Mouse (Mus musculus): ENCODE results near the gene Ptpro. TPM values are rescaled to one million over a fixed set of nuclear protein-coding genes. Genes with fewer than 3 reads are reported as not detected.

Gene Ptpro
- polyA plus RNA-seq, 1 experiment from 2014 or later: 63.5 TPM

- ATAC-seq: no peak
Measured at GRCm38 (mm10) chr6:137491659-137492058, 239.5 kb downstream of the Ptpro start.

DNA sequence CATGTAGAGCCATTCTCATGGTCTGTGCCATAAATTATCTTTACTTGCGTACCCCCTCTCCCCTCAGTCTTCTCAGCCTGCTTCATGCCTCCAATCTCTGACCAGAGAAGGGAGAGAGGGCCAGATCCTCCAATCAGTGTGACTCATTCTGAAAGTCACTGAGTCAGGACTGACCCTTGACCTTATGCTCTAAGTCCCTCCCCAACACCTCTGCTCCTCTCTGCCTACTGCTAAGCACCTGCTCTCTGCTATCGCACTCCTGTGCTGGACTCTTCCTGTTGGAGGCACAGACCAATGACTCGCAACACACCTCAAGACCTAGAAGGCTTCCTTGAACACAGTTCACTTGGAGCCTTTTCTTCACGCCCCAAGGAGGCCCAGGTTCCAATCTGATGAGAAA, 240.5 kb downstream of the Ptpro start:
- no peak overlapping the region for H3K27ac ChIP-seq (ENCODE audit: low read length)
- no peak for ATAC-seq
- H3K4me3 ChIP-seq (replicated peaks; ENCODE audit: low read length): no peak overlapping the region
- no peak overlapping the region for H3K4me2 ChIP-seq (ENCODE audit: low read length)
- H3K36me3 ChIP-seq (ENCODE audit: control insufficient read depth, insufficient read depth): no peaks in the 10 kb centered on the region
- H3K4me1 ChIP-seq (replicated peaks; ENCODE audit: control insufficient read depth, insufficient read depth, low read length): no peaks in the 10 kb centered on the region
- no peaks in the 10 kb centered on the region for H3K27me3 ChIP-seq (replicated peaks; ENCODE audit: control insufficient read depth, insufficient read depth, low read length)
- H3K9me3 ChIP-seq (ENCODE audit: control insufficient read depth, low read length): no peaks in the 10 kb centered on the region
- 93% methylated on average over 4 of the region's 4 CpGs for WGBS
- no peak overlapping the region for H3K9ac ChIP-seq (replicated peaks; ENCODE audit: low read depth, low read length)

More at GRCm38 (mm10) chr6:137491659-137492058, 239.5 kb downstream of the Ptpro start:
- Histone ChIP-seq H3K9ac (replicated peaks; ENCODE audit: low read depth, low read length) (no peak overlapping the region), H3K27me3 (replicated peaks; ENCODE audit: control insufficient read depth, insufficient read depth, low read length) (no peaks in the 10 kb centered on the region), H3K4me3 (replicated peaks; ENCODE audit: low read length) (no peak overlapping the region), H3K4me1 (replicated peaks; ENCODE audit: control insufficient read depth, insufficient read depth, low read length) (no peaks in the 10 kb centered on the region), H3K27ac (ENCODE audit: low read length) (no peak overlapping the region), H3K36me3 (ENCODE audit: control insufficient read depth, insufficient read depth) (no peaks in the 10 kb centered on the region), H3K4me2 (ENCODE audit: low read length) (no peak overlapping the region), H3K9me3 (ENCODE audit: control insufficient read depth, low read length) (no peaks in the 10 kb centered on the region)
- WGBS: 71% methylated on average over 2 of the region's 2 CpGs

DNA sequence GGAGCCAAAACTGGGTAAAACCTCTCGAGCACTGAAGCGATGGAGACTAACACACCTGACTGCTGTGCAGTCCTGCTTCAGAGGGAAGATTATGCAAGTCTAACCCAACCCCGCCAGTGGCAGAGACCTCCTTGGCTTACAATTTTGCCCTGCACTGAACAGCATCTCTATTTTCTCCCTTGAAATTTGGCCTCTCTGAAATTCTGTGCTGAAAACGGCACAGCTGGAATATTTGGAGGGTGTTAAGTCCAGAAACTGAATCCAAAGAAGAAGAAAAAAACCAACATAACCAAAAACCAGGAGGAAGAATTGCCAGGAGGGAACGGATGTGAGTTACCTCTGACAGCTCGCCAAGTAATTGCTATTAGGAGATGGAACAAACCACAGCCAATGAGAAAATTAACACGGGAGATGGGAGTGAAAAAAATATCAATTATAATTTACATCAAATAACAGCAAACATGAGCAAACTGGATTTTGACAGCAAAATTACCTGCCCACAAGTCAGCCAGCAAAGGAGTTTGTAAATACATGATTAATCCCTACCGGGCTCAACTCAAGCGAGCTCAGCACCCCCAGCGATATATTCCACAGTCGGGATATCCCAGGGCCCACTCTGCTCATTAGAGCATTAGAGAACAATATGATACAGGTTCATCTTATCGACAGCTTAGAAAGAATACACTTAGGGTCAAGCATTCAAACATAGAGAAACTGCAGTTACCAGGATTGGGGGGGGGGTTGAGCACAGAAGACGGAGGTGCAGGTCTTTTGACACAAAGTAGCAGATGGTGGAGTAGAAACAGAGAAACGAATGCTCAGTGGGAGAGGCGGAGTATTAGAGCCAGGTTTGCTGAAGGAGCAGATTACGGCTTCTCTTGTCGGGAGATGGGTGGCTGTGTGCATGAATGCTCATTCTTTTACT, 241.4 kb downstream of the Ptpro start:
- Histone ChIP-seq H3K4me1 (replicated peaks; ENCODE audit: control insufficient read depth, insufficient read depth, low read length) (no peaks in the 10 kb centered on the region), H3K9me3 (ENCODE audit: control insufficient read depth, low read length) (no peaks in the 10 kb centered on the region), H3K36me3 (ENCODE audit: control insufficient read depth, insufficient read depth) (no peaks in the 10 kb centered on the region), H3K4me3 (replicated peaks; ENCODE audit: low read length) (no peak overlapping the region), H3K4me2 (ENCODE audit: low read length) (no peak overlapping the region), H3K27ac (ENCODE audit: low read length) (no peak overlapping the region), H3K9ac (replicated peaks; ENCODE audit: low read depth, low read length) (no peak overlapping the region), H3K27me3 (replicated peaks; ENCODE audit: control insufficient read depth, insufficient read depth, low read length) (no peaks in the 10 kb centered on the region)
- 83% methylated on average over 17 of the region's 17 CpGs for WGBS
- no peak for ATAC-seq

GRCm38 (mm10) chr6:137494136-137494475, 242.0 kb downstream of the Ptpro start:
- no peak for ATAC-seq
- no peaks in the 10 kb centered on the region for H3K27me3 ChIP-seq (replicated peaks; ENCODE audit: control insufficient read depth, insufficient read depth, low read length)
- H3K9ac ChIP-seq (replicated peaks; ENCODE audit: low read depth, low read length): no peak overlapping the region
- H3K4me3 ChIP-seq (replicated peaks; ENCODE audit: low read length): no peak overlapping the region
- H3K4me2 ChIP-seq (ENCODE audit: low read length): no peak overlapping the region
- H3K9me3 ChIP-seq (ENCODE audit: control insufficient read depth, low read length): no peaks in the 10 kb centered on the region
- no peaks in the 10 kb centered on the region for H3K4me1 ChIP-seq (replicated peaks; ENCODE audit: control insufficient read depth, insufficient read depth, low read length)
- H3K27ac ChIP-seq (ENCODE audit: low read length): no peak overlapping the region
- H3K36me3 ChIP-seq (ENCODE audit: control insufficient read depth, insufficient read depth): no peaks in the 10 kb centered on the region

DNA sequence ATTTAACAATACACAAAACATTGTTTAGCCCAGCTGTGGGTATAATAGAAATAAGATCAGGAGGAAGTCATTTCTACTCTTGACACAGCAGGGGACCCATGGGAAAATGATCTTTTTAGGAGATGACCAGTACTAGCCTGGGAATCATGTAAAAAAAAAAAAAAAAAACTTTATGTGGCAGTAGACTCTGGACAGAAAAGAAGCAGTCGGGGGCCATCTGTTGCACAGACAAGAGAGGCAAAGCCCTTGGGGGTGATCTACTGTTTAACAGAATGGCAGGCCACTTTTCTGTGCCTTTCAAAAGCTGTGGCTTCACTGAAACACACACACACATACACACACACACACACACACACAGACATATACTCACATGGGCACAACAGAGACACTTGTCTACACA, 242.7 kb downstream of the Ptpro start:
- Histone ChIP-seq H3K4me3 (replicated peaks; ENCODE audit: low read length) (no peak overlapping the region), H3K9ac (replicated peaks; ENCODE audit: low read depth, low read length) (no peak overlapping the region), H3K36me3 (ENCODE audit: control insufficient read depth, insufficient read depth) (no peaks in the 10 kb centered on the region), H3K27me3 (replicated peaks; ENCODE audit: control insufficient read depth, insufficient read depth, low read length) (no peaks in the 10 kb centered on the region), H3K4me2 (ENCODE audit: low read length) (no peak overlapping the region), H3K9me3 (ENCODE audit: control insufficient read depth, low read length) (no peaks in the 10 kb centered on the region), H3K4me1 (replicated peaks; ENCODE audit: control insufficient read depth, insufficient read depth, low read length) (no peaks in the 10 kb centered on the region), H3K27ac (ENCODE audit: low read length) (no peak overlapping the region)
- ATAC-seq: no peak
- 50% methylated on average over 1 of the region's 1 CpGs for WGBS

- H3K4me1 ChIP-seq (replicated peaks; ENCODE audit: control insufficient read depth, insufficient read depth, low read length): no peaks in the 10 kb centered on the region
- H3K36me3 ChIP-seq (ENCODE audit: control insufficient read depth, insufficient read depth): no peaks in the 10 kb centered on the region
- 70% methylated on average over 6 of the region's 6 CpGs for WGBS
- H3K9ac ChIP-seq (replicated peaks; ENCODE audit: low read depth, low read length): no peak overlapping the region
- no peak overlapping the region for H3K27ac ChIP-seq (ENCODE audit: low read length)
- no peaks in the 10 kb centered on the region for H3K9me3 ChIP-seq (ENCODE audit: control insufficient read depth, low read length)
- no peak for ATAC-seq
- H3K4me2 ChIP-seq (ENCODE audit: low read length): no peak overlapping the region
- H3K27me3 ChIP-seq (replicated peaks; ENCODE audit: control insufficient read depth, insufficient read depth, low read length): no peaks in the 10 kb centered on the region
- H3K4me3 ChIP-seq (replicated peaks; ENCODE audit: low read length): no peak overlapping the region
Measured at GRCm38 (mm10) chr6:137495233-137495632, 243.1 kb downstream of the Ptpro start.

- H3K36me3 ChIP-seq (ENCODE audit: control insufficient read depth, insufficient read depth): no peaks in the 10 kb centered on the region
- H3K9ac ChIP-seq (replicated peaks; ENCODE audit: low read depth, low read length): no peak overlapping the region
- 93% methylated on average over 2 of the region's 2 CpGs for WGBS
- no peaks in the 10 kb centered on the region for H3K9me3 ChIP-seq (ENCODE audit: control insufficient read depth, low read length)
- H3K4me3 ChIP-seq (replicated peaks; ENCODE audit: low read length): no peak overlapping the region
- no peak overlapping the region for H3K4me2 ChIP-seq (ENCODE audit: low read length)
- no peak for ATAC-seq
- H3K4me1 ChIP-seq (replicated peaks; ENCODE audit: control insufficient read depth, insufficient read depth, low read length): no peaks in the 10 kb centered on the region
- H3K27ac ChIP-seq (ENCODE audit: low read length): no peak overlapping the region
- no peaks in the 10 kb centered on the region for H3K27me3 ChIP-seq (replicated peaks; ENCODE audit: control insufficient read depth, insufficient read depth, low read length)
Measured at GRCm38 (mm10) chr6:137496562-137496961, 244.4 kb downstream of the Ptpro start.

DNA sequence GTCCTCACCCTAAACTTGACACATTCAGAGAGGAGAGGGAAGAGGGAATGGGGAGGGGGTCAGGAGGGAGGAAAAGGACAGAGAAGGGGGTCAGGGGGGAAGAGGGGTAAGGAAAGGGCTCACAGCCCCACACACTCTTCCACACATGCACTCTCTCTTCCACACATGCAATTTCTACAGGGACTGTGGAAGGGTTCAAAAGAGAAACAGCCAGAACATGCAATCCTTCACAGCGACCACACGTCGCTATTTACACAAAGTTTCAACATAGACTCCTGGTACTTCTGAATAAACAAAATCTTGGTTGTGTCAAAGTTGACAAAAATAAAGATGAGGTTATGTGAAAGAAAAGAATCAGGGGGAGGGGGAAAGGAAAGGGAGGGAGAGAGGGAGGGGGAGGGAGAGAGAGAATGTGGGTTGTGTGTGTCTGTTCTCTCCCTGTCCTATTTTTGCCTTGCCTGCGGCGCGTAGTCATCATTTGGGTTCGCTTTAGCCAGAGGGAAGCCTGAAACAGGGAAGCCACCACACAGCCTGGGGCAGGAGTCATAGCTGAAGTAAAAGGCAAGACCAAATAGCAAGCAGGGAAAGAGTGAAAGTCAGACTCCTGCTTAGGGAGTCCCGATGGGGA, 245.2 kb downstream of the Ptpro start:
- WGBS: 90% methylated on average over 8 of the region's 8 CpGs
- Histone ChIP-seq H3K4me2 (ENCODE audit: low read length) (no peak overlapping the region), H3K27ac (ENCODE audit: low read length) (no peak overlapping the region), H3K27me3 (replicated peaks; ENCODE audit: control insufficient read depth, insufficient read depth, low read length) (no peaks in the 10 kb centered on the region), H3K4me3 (replicated peaks; ENCODE audit: low read length) (no peak overlapping the region), H3K9me3 (ENCODE audit: control insufficient read depth, low read length) (no peaks in the 10 kb centered on the region), H3K4me1 (replicated peaks; ENCODE audit: control insufficient read depth, insufficient read depth, low read length) (no peaks in the 10 kb centered on the region), H3K9ac (replicated peaks; ENCODE audit: low read depth, low read length) (no peak overlapping the region), H3K36me3 (ENCODE audit: control insufficient read depth, insufficient read depth) (no peaks in the 10 kb centered on the region)
- ATAC-seq: no peak

DNA sequence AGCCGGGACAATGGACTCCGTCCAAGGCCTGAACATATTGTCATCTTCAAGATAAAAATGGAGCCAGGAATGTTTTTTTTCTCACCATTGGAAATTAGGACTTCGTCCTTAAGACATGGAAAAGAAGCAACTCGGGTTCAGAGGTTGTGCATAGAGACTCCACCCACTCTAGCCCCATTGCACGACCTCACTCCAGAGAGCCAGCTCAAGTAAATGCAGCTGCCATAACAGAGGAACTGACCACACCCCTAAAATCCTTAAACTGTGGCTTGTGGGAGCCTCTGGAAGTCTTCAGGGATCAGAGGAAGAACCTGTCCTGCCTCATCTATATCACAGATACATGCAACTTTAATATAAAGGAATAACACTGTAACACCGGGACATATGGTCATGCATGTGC, 246.7 kb downstream of the Ptpro start:
- H3K9me3 ChIP-seq (ENCODE audit: control insufficient read depth, low read length): no peaks in the 10 kb centered on the region
- 75% methylated on average over 6 of the region's 6 CpGs for WGBS
- H3K27me3 ChIP-seq (replicated peaks; ENCODE audit: control insufficient read depth, insufficient read depth, low read length): no peaks in the 10 kb centered on the region

More for the DNA sequence above, 246.7 kb downstream of the Ptpro start:
- H3K27ac ChIP-seq (ENCODE audit: low read length): no peak overlapping the region
- no peak overlapping the region for H3K4me2 ChIP-seq (ENCODE audit: low read length)
- H3K4me3 ChIP-seq (replicated peaks; ENCODE audit: low read length): no peak overlapping the region
- ATAC-seq: no peak
- H3K9ac ChIP-seq (replicated peaks; ENCODE audit: low read depth, low read length): no peak overlapping the region
- H3K4me1 ChIP-seq (replicated peaks; ENCODE audit: control insufficient read depth, insufficient read depth, low read length): no peaks in the 10 kb centered on the region
- H3K36me3 ChIP-seq (ENCODE audit: control insufficient read depth, insufficient read depth): no peaks in the 10 kb centered on the region
